Mouse (Mus musculus): ENCODE results near the gene Capg. TPM values are rescaled to one million over a fixed set of nuclear protein-coding genes. Genes with fewer than 3 reads are reported as not detected.

The Capg gene
- total and polyA plus RNA-seq, 3 experiments: 241 to 283 TPM; not detected in 1

- Histone ChIP-seq H3K79me2 (ENCODE audit: control insufficient read depth, insufficient read depth, low read length, poor library complexity) (no peaks in the 10 kb centered on the region), H3K27me3 (ENCODE audit: control insufficient read depth in 1 of 2, insufficient read depth in 2 of 2, low read length in 2 of 2) (no peaks in the 10 kb centered on the region), H3K9ac (ENCODE audit: control insufficient read depth, low read depth, low read length, poor library complexity, severe bottlenecking) (no peak overlapping the region), H3K27ac (ENCODE audit: control insufficient read depth, low read depth, low read length) (no peak overlapping the region), H3K4me1 (ENCODE audit: control insufficient read depth in 1 of 2, insufficient read depth in 2 of 2, low read length in 2 of 2) (no peaks in the 10 kb centered on the region), H3K4me3 (ENCODE audit: control insufficient read depth in 1 of 2, insufficient read depth in 1 of 2, low read depth in 2 of 2, low read length in 2 of 2) (no peak overlapping the region), H3K36me3 (ENCODE audit: control insufficient read depth in 1 of 2, insufficient read depth in 2 of 2, low read length in 2 of 2) (peaks cover 0 to 7% of the 10 kb centered on the region in 2 experiments; a peak in 2 of 4 replicates), H3K9me3 (replicated peaks; ENCODE audit: insufficient read depth, low read length) (no peaks in the 10 kb centered on the region)
- TF ChIP-seq CHD1 (IDR thresholded peaks at IDR 0.05; ENCODE audit: low read depth, low read length) (no peak), POLR2AphosphoS2 (IDR thresholded peaks at IDR 0.05; ENCODE audit: low read length) (no peak), ETS1 (IDR thresholded peaks at IDR 0.05; ENCODE audit: low read depth, low read length) (no peak), CTCF (IDR thresholded peaks at IDR 0.05 in 2 of 3, conservative IDR thresholded peaks at IDR 0.05 in 1 of 3; ENCODE audit: control insufficient read depth in 1 of 3, insufficient read depth in 1 of 3, low read depth in 2 of 3, low read length in 3 of 3, poor library complexity in 1 of 3, severe bottlenecking in 1 of 3) (no peak), KAT2A (conservative IDR thresholded peaks at IDR 0.05; ENCODE audit: low read depth, low read length) (no peak), RCOR1 (IDR thresholded peaks at IDR 0.05; ENCODE audit: low read depth, low read length) (no peak)
- no peak for DNase-seq (ENCODE audit: low read depth, low spot score)
Observed at GRCm38 (mm10) chr6:72562894-72563293, 18.7 kb downstream of the Capg start.

DNA sequence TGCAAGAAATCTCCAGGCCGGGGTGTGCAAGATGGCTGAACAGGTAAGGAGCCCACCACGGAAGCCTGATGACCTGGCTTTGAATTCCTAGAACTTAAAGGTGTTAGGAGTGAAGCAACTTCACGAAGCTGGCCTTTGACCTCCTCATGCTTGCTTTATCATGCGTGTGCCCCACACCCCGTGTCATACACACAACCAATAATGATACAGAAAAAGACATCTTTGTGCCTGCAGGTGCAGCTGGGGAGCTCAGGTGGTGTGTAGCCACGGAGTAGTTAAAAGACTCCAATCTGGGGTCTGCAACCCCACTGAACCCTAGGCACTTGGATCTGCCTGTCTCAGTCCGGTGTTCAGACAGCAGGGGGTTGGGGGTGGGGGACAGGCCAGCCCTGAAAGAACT is 21.3 kb downstream of the Capg start:
- peak overlapping the region; percentile 23 for H3K9ac ChIP-seq (ENCODE audit: control insufficient read depth, low read depth, low read length, poor library complexity, severe bottlenecking)
- TF ChIP-seq POLR2AphosphoS2 (IDR thresholded peaks at IDR 0.05; ENCODE audit: low read length): no peak
- TF ChIP-seq MEF2A (IDR thresholded peaks at IDR 0.05; ENCODE audit: extremely low read depth, insufficient replicate concordance, low read depth, low read length, poor library complexity, severe bottlenecking): no peak
- no peak for TF ChIP-seq USF2 (IDR thresholded peaks at IDR 0.05; ENCODE audit: borderline replicate concordance in 1 of 2, insufficient read depth in 1 of 2, low read depth in 1 of 2, low read length in 2 of 2)
- no peak for TF ChIP-seq ZKSCAN1 (IDR thresholded peaks at IDR 0.05; ENCODE audit: low read depth, low read length)
- TF ChIP-seq MAX (IDR thresholded peaks at IDR 0.05; ENCODE audit: low read length): no peak
- TF ChIP-seq NRF1 (IDR thresholded peaks at IDR 0.05; ENCODE audit: insufficient read depth, low read depth, low read length, poor library complexity, severe bottlenecking): no peak
- no peak for TF ChIP-seq MAFK (IDR thresholded peaks at IDR 0.05; ENCODE audit: borderline replicate concordance, low read depth, low read length)
- no peak for TF ChIP-seq MYC (IDR thresholded peaks at IDR 0.05; ENCODE audit: low read depth, low read length)
- TF ChIP-seq USF1 (IDR thresholded peaks at IDR 0.05; ENCODE audit: low read depth, low read length): no peak
- no peak for TF ChIP-seq GATA1 (IDR thresholded peaks at IDR 0.05; ENCODE audit: low read depth, low read length)
- no peak for TF ChIP-seq E2F4 (IDR thresholded peaks at IDR 0.05; ENCODE audit: borderline replicate concordance, low read depth, low read length)
- no peak for TF ChIP-seq ELF1 (IDR thresholded peaks at IDR 0.05; ENCODE audit: low read depth, low read length)
- no peak for TF ChIP-seq MAZ (IDR thresholded peaks at IDR 0.05; ENCODE audit: low read depth, low read length)
- no peak for TF ChIP-seq CHD2 (IDR thresholded peaks at IDR 0.05; ENCODE audit: low read length)
- no peaks in the 10 kb centered on the region for H3K4me1 ChIP-seq (ENCODE audit: control insufficient read depth in 1 of 2, insufficient read depth in 2 of 2, low read length in 2 of 2)
- H3K79me2 ChIP-seq (ENCODE audit: control insufficient read depth, insufficient read depth, low read length, poor library complexity): no peaks in the 10 kb centered on the region
- no peaks in the 10 kb centered on the region for H3K9me3 ChIP-seq (replicated peaks; ENCODE audit: insufficient read depth, low read length)
- no peaks in the 10 kb centered on the region for H3K27me3 ChIP-seq (ENCODE audit: control insufficient read depth in 1 of 2, insufficient read depth in 2 of 2, low read length in 2 of 2)
- no peak overlapping the region for H3K4me3 ChIP-seq (ENCODE audit: control insufficient read depth in 1 of 2, insufficient read depth in 1 of 2, low read depth in 2 of 2, low read length in 2 of 2)
- H3K27ac ChIP-seq (ENCODE audit: control insufficient read depth, low read depth, low read length): no peak overlapping the region
- DNase-seq (ENCODE audit: low read depth, low spot score): no peak
- peaks cover 0 to 5% of the 10 kb centered on the region in 2 experiments; a peak in 2 of 4 replicates for H3K36me3 ChIP-seq (ENCODE audit: control insufficient read depth in 1 of 2, insufficient read depth in 2 of 2, low read length in 2 of 2)
